Mouse (Mus musculus) heart, postnatal 4 days (tissue): Measurements from ENCODE around the gene Serinc1. TPM values are rescaled to one million over a fixed set of nuclear protein-coding genes. Genes with fewer than 3 reads are reported as not detected.
"Not testable (repeated sequence)": the region's sequence is repeated elsewhere in the genome, so short reads cannot be mapped to it uniquely, and the experiment has no call there.

Experiments
- DNase-seq: peaks from one replicate; pipeline ENCODE4 v3.0.0; 2021
- total RNA-seq, 2 experiments: library from RNA; stranded (reverse); gene quantifications; 2 replicates each; pipeline ENCODE4 v1.2.3; 2021

The Serinc1 gene
- 100 to 1,000 TPM; 212 to 222 TPM for total RNA-seq

DNA sequence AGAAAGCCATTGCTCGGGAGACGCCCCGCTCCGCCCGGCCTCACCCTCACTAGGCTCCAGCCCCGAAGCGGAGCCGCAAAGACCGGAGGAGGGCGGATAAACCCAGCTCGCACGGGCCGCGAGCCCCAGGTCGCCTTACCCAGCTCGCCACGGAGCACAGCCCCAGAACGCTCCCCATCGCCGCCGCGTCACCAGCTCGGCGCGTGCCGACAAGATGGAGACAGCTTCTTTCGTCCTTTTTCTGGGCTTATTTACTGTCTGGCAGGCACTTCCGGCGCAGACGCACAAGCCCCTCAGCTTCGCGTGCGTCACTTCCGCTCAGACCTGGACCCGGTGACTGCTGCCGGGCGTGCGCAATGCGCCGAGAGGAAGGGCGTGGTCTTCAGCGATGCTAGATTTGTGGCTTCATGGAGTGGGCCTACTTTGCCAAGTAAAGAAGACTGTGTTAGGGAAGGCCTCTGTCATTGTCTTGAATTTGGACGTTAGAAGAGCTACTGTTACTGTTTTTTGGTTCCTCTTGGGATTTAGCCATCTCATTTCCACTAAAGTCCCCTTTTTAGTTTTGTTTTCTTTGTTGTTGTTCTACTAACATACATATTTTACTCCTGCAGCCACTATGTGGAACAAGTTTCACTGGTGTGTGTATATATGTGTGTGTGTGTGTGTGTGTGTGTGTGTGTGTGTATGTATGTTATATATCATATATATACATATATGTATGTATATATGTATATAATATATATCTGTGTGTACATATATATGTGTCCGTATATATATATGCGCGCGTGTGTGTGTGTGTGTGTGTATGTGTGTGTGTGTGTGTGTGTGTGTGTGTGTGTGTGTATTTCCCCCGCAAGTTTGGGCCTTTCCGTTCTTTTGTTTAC lies at the start of gene Serinc1:
TSS of gene Serinc1 (minus strand) at position 313 of the 884 bp plus-strand sequence.
- peak; percentile 95 for DNase-seq

DNA sequence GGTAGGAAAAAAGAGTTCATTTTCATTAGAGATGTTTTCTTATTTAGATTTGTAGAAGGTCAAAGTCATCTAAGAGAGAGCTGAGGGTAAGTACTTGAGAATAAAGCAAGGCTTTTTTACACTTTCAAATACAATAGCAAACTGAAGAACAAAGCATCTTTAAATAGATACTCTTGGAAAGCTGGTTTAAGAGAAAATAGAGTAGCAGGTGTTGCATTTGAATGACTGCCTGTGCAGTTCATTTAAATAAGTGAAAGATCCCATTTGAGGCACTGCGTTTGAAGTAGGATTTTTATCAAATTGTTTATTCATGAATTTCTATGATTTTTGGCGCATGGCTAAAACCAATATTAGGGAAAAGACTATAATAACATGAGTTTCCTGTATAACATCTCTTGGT lies 44.4 kb upstream of the Serinc1 start:
- no peak for DNase-seq

DNA sequence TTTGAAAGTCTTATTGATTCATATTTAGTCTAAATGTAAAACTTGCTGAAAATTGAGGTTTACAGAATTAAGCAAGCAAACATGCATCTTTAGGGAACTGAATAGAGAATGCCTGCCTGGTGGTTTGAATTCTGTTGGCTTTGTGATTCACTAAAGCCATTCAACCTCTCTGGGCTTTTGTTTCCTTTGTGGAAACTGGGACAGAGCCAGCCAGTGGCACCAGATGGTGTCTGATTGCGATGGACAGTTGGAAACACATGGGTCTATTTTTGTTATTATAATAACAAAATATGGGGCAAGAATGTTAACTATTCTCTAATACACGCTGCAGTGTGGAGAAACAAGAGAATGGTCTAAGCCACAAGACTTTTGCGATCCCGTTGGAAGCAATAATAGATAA lies 39.8 kb upstream of the Serinc1 start:
- no peak for DNase-seq

DNA sequence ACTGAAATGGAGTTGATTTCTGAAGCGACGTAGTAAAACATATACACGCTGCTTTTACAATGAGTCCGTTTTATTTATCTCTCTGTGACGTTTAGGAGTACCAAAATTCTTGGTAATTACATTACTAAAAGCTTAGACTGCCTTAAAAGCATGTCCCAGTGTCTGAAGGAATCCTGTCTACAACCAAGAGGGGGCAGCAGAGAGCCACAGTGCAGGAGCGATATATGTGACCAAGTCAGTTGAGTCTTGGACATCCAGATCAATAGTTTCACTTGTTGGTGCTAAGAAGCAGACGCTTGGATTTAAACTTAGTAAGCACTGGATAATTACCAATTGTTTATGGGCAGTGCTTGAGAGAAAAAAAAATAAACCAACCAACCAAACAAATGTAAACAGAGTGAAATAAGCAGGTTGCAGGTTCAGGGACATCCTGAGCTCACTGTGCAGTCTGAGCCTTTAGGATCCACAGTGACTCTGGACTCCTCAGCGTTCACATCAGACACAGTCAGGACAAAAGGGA lies 38.9 kb upstream of the Serinc1 start:
- peak; percentile 58 for DNase-seq

GRCm38 (mm10) chr10:57569023-57569931 lies 36.9 kb upstream of the Serinc1 start:
- DNase-seq = no peak

DNA sequence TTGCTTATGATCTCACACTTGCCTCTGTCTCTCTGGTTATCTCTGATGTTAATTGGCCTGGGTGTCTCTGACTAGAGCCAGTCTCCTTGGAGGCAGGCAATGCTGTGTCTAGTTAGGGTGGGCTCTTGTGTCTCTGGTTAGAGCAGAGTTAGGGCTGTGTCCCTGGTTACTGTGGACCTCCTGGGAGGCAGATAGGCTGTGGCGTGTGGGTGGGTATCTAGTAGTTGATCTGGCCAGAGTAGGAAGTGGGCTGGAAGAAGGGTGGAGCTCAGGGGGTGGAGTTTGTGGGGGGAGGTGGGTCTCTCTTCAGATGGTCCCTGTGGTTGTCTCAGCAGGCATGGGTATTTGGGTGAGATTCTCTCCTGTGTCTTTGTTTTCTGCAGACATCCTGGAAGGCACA lies 33.9 kb upstream of the Serinc1 start:
- no peak for DNase-seq

DNA sequence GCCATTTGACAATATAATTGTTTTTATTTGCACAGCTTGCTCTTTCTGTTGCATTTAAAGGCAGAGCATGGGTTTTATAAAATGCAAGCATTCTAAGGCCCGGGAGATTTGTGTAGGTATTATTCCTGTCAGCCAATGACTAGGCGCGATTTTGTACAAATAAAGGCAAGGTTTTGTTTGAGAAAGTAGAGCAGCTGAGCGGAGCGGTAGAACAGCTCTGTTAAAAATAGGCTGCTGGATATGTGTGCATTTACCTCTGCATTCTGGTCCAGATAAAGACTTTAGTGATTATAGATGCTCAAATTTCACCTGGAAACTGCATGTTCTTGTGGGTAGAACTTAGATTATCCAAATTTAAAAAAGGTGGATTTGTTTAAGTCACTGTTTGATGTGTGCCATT lies 25.3 kb upstream of the Serinc1 start:
- DNase-seq = no peak

- DNase-seq = no peak
These were observed 21.4 kb upstream of the Serinc1 start for GRCm38 (mm10) chr10:57553719-57554118.

- DNase-seq = no peak
These were observed 17.3 kb upstream of the Serinc1 start for GRCm38 (mm10) chr10:57549631-57550030.

GRCm38 (mm10) chr10:57543890-57544289 lies 11.6 kb upstream of the Serinc1 start:
- not testable (repeated sequence) for DNase-seq

DNA sequence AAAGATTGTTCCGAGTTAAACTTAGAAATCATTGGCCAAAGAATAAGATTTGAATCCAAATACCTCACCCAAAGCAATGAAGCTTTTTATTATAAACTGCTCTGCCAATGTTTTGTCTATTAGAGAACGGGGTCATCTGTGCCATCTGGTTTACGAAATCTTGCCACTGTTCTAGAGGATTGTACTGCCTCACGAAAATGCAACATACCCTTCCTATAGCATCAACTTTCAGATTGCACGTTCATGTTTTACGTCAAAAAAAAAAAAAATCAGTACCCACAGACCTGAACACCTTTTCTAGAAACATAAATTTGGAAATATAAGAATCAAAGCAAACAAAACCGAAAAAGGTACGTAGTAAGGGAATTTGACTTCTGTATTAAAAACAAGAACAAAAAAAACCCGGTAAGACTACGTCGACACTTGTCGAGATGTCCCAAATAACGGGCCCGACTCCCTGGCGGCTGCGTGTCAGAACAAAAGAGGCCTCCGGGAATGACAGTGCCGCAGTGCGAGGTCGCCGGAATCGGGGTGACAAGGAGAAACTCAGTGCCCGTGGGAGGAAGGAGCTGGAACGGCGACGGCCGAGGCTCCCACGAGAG lies 613 bp downstream of the Serinc1 start:
- no peak for DNase-seq

DNA sequence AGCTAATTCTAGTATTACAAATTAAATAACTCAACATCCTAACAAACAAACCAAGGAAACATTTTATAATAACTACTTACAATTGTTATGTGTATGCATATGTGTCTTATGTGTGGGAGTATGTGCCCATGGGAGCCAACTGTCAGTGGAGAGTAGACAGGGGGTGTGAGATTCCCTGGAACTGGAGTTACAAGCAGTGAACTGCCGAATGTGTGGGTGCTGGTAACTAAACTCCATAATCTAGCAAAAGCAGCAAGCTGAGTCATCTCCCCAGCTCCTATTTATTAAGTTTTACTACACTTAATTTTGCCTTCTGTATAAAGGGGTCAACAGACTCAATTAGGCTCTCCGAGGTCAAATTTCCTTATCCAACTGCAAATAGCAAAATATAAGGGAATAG lies 1.3 kb downstream of the Serinc1 start:
- DNase-seq = no peak

- DNase-seq = no peak
These were observed 5.9 kb downstream of the Serinc1 start for GRCm38 (mm10) chr10:57526469-57526868.

- DNase-seq = no peak
These were observed 17.1 kb downstream of the Serinc1 start for GRCm38 (mm10) chr10:57515278-57515677.

DNA sequence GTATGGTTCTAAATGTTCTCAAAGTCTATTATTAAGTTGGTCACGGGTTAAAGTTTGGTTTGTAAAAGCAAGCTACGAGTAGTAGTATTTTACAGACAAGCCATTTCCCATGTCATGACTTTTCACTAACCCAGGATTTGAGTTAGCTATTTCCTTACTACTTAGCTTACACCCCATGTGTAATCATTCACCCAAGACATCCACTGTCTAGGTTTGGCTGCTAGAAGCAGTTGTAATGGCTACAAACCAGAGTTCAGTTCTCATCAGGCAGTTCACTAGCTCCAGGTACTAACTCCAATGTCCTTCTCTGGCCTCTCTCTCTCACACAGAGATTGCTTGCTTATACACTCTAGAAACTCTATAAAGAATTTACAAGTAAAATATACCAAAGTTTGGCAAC lies 17.7 kb downstream of the Serinc1 start:
- DNase-seq = no peak

DNA sequence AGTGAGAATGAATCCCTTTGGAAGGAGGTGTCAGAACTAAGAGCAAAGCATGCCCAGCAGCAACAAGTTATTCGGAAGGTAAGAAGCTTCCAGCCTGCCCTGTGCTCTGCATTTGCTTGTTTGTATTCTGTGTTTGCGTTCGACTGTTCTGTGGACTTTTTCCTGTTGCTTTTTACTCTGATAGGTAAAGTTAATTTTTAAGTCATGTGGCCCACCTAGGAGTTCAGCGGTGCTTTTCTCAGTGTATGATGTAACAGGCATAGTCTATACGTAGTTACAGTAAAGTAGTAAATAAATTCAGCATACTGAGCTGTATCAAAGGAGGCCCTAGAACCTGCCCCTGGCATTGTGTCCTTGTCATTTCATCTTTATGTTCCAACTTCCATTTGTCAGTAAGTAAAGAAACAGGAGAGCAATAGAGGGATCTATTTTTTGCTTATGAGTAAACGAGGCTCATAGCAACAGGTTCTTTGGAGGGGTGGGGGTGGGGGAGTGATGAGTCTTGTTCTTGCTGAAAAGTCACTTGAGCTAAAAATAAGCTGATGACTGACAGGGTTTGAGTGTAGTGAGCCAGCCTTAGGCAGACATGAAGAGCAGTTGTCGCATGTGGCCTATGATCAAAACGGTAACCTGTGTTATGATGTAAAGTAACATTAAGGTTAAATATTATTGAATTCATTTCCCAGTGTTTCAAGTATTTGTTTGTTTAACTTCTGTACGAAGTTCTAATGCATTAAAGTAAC lies 32.7 kb downstream of the Serinc1 start:
- no peak for DNase-seq

DNA sequence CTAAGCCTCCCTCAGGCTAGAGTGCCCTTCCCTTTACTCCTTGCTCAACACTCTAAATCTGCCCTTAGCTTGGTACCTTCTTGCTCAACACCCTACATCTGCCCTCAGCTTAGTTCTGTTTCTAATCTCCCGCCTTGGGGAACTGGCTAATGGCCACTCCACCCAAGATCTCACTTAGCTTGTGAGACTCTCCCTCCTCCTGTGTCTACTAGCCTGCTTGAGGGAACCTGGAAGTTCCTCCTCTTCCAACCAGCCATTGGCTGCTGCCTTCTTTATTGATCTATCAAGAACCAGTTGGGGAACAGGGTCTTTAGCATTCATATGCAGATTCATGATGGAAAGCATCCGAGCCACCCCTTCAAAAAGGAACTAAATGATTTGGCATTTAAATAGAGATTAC lies 40.3 kb downstream of the Serinc1 start:
- DNase-seq = no peak

- DNase-seq = no peak
These were observed 43.7 kb downstream of the Serinc1 start for GRCm38 (mm10) chr10:57488591-57488990.

- DNase-seq = no peak
These were observed 45.1 kb downstream of the Serinc1 start for GRCm38 (mm10) chr10:57487201-57487600.

DNA sequence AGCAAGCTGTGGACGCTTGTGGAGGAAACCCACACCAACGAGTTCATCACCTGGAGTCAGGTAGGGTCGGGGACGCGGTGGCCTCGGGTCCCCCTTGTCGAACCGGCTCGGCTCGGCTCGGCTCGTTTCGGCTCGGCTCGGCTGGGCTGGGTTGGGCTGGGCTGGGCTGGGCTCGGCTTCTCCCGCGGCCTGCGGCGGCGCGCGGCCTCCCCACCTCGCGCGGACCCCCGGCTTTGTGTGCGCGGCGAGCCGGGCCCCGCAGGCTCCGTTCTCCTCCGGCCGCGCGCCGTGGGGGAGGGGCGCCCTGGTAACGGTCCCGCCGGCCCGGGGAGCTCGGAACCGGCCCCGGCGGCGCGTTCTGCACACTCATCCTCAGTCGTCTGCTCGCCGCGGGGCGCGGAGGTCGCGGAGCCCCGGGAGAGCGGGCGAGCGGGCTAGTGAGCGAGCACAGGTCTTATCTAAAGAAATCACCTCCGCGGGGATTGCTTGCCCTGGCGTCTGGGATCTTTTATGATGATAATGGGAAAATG lies 45.7 kb downstream of the Serinc1 start:
- DNase-seq = peak; percentile 81

DNA sequence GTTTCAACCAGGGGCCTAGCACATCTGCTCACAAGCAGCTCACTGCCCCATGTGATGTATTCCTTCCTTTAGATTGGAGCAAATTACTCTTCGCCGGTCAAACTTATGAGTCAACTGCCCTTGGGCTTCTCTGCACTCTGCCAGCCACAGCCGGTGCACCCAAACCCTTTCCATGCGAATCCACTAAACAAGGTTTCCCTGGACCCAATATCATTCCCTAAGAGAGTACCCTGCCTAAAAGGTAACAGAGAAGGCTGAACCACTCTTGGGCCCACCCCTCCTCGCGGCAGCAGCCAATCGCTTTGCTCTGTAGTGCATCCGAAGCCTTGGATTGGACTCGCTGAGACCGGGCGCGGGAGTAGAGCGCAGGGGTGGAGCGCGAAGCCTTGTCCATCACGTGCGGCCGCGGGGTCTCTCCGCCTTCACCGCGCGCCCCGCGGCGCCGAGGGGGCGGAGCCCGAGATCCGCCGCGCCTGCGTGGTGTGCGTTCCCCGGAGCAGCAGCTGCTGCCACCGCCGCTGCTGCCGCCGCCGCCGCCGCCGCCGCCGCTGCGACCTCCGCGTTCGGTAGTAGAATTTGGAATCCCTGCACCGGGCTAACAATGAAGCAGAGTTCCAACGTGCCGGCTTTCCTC lies 46.3 kb downstream of the Serinc1 start, which contains the start of gene Hsf2:
TSS of gene Hsf2 (plus strand) at position 478 of the 634 bp plus-strand sequence.
- peak; percentile 96 for DNase-seq
